Mouse (Mus musculus) neutrophil, adult 5-6 weeks (primary cell): ENCODE data around the gene Cntn6. TPM values are rescaled to one million over a fixed set of nuclear protein-coding genes. Genes with fewer than 3 reads are reported as not detected.

ENCODE experiments used
- ATAC-seq: fragments of 151-379, 151-347 bp; 2 replicates; pipeline ENCODE4 v1.8.0; 2017; ENCODE audit warnings: mild to moderate bottlenecking, moderate TSS enrichment; ENCODE audit not compliant: insufficient number of reproducible peaks, poor library complexity, low FRiP score, severe bottlenecking; ENCODE audit errors: extremely low read depth
- total RNA-seq: library from RNA; stranded (forward); fragments of 200-1000 nt; gene quantifications from 2 replicates; pipeline ENCODE4 v1.2.3, GENCODE M21; 2017

Gene Cntn6
- total RNA-seq, 1 experiment from 2014 or later: not detected

DNA sequence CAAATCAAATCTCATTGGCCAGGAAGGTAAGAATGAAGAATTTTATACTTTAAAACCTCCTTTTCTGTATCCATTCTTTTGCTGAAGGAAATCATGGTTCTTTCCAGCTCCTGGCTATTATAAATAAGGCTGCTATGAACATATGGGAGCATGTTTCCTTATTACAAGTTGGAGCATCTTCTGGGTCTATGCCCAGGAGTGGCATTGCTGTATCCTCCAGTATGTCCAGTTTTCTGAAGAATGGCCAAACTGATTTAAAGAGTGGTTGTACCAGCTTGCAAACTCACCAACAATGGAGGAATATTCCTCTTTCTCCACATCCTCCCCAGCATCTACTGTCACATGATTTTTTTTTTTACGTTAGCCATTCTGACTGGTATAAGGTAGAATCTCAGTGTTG, 241.7 kb downstream of the Cntn6 start:
- no peak for ATAC-seq

DNA sequence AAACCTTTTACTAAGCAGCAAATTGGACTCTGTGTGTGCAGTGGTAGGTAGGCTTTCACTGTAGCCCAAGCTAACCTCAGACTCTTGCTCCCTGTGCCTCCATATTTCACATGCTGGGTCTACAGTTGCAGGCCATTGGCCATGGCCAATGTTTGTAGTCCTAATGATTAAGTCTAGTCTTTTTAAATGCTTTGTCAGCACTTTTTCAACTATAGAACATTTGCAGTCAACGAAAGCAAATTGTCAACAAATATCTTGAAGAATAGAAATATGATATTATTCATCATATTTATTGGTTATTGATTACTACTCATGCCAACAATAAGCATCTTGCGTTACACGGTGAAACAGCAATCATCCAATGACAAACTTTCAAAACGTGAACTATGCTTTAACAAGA, 246.4 kb downstream of the Cntn6 start:
- no peak for ATAC-seq

DNA sequence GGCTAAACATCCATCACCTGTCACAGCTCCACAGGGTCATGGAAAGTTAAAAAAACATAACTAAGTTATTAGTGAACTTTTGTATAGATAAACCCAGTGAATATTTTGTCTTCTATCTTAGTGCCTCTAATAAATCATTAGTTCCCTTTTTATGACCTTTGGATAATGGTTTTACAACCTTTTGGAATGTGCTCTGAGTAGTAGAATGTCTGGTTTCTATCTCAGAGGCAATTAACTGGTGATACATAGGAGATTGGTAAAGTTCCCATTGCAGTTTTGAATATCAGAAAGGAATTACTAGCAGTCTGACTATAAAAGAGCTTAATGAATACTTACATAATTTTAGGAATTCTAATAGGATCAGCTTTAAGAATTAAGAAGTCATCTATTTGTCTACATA, 265.5 kb downstream of the Cntn6 start:
- ATAC-seq: no peak

DNA sequence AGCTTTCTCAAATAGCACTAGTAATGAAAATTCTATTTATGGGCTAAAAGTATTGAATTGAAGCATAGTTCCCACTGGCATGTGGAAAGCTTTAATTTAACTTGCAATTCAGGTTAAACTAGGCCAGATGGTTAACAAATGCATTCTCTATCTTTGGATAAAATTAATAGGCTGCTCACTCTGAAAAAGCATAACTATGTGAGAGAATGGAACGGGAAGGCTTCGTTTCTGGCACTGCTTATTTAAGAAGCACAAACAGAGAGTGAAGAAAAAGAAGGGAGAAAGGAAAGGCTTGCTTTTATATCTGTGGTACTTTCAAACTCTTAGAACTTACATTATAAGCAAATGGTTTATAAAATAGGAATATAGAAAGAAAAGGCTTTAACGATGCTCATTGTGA, 268.6 kb downstream of the Cntn6 start:
- no peak for ATAC-seq

DNA sequence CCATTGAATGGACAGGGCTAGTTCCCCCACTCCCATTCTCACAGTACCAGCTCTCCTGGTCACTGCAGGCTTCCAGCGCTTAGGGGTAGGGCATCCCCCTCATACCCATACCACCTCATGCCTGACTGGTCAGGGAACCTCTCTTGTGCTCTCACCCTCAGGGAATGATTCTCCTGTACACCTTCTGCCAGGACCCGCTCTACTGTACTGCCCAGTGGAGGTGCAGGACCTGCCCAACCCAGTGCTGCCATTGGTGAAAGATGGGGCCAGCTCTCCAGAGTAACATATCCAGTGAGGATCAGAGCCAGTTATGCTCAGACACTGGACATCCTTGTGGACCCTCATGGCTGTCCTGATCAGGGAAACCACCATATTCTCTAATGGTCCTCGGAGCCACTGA, 291.3 kb downstream of the Cntn6 start:
- no peak for ATAC-seq

DNA sequence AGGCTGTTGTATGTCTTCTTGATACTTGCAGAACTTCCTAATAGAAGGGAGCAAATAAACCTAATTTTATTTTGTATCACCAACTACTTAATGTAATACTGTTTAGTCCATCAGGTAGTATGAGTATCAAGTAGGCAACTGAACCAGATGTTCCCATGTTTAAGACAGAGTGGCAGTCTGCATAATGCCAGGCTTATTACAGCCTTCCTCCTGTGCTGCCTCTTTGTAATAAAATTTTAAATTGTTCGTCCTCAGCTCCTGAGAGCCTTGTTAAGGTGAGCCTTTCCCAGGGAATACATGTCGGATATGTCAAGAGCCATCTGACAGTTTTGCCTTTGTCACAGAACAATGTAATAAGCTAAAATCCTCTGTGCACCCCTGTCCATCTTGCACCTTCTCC, 294.9 kb downstream of the Cntn6 start:
- no peak for ATAC-seq

DNA sequence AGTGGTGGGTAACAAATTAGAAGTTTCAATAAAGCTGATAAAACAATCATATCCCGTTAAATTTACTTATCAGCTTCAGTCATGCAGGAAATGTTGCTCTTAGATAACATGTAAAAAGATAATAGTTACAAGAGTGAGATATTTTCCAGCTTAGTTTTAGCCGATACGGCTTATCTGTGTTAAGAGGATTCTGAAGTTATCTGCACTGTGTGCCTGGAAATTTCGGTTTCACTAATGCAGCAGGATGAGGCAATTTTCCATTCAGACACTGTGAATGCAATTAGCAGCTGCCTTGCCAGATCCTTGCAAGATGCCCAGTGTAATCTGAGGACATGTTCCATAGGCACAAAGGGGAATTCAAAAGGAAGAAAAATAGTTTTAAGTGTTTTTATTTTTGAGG, 315.9 kb downstream of the Cntn6 start:
- no peak for ATAC-seq

DNA sequence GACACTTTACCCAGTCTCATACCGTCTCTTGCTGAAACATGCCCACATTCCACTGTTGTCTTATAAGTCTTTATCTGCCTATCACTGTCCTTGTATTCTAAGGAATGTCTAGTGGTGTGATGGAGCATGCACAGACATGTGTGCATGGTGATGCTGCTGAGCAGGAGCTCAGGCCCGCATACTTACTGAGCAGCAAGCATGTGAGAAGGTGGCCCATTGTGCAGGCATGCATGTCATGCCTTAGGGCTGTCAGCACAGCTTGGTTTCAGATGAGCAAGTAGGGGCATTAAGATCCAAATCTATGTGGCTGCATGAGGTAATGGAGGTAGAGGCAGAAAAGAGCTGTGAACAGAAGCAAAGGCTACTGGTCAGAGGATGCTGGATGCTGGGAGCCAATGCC, 323.0 kb downstream of the Cntn6 start:
- ATAC-seq: no peak

DNA sequence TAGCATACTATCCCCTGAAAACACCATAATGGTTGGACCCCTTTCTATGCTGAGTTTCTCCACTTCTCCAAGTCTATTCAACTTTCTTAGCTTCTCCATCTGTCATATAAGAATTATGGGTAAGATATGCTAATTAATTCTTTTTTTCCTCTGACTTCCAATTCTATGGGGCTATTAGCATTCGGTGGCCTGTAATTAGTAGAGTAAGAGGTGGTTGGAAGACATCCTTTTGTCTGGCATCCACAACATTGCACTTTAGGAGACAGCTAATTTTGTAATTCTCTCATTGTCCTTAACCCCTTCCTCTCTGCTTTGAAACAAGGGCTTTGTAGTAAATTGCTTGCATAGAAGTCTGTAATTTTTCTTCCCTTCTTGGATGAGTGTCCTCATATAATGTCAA, 387.1 kb downstream of the Cntn6 start:
- no peak for ATAC-seq

DNA sequence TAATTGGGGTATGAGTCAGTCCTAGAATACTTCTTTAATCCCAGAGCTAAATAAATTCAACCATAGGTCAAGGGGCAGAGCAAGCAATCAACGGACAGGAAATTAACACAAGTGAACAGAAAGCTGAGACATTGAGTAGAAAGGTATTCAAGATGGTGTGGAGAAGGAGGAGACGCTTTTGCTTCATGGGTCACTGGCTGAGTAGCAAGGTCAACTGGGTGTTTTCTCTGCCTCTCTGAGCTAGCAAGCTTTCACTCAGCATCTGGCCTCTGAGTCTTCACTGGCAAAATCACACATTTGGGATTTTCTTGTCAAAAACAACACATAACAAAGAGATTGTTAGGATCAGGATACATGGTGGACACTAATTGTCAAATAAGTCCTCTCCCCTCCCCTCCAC, 391.4 kb downstream of the Cntn6 start:
- no peak for ATAC-seq

DNA sequence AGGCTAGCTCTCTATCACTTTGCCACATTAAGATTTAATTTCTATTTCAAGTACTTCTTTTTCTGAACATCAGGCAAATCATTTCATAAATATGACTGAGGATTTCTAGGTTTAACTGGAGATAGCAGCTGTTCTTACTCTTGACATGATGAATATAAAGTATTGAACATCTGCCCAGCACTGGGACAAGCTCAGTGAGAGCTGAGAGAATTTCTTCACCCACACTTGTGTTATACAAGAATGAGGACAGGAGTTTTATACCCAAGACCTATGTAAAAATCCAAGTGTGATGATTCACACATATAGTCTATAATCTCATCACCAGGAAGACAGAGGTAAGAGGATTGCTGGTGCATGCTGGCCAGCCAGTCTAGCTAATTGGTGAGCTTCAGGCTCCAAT, 393.2 kb downstream of the Cntn6 start:
- ATAC-seq: no peak

DNA sequence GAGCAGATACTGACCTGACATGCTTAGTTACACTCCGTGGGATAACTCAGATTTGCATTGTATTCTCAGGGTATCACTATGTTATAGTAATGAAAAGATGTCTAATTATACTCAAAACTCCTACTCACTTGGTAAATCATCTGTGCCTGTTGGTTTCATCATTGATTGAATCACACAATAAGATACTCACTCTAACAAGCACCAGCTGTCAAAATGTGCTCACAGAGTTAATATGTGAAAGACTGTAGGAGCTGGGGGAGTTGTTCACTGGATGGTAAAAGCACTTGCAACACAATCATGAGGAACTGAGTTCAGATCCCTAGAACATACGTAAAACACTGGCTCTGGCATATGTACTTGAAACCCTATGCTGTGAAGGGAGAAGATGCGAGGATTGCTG, 398.5 kb downstream of the Cntn6 start:
- ATAC-seq: no peak
